Mouse (Mus musculus) hindbrain, embryonic 10.5 days (tissue): ENCODE results near the gene Pmch. TPM values are rescaled to one million over a fixed set of nuclear protein-coding genes. Genes with fewer than 3 reads are reported as not detected.

Experiments used
- DNase-seq: peaks from one replicate; pipeline ENCODE4 v3.0.0-alpha.2; 2017; ENCODE audit warnings: low spot score
- H3K27ac ChIP-seq: fragments of 300-500 bp; sonication (generic); 2 replicates; pipeline ENCODE4 v1.5.1; 2016; ENCODE audit warnings: mild to moderate bottlenecking, moderate library complexity
- H3K27me3 ChIP-seq: fragments of 300-500 bp; sonication (generic); 2 replicates; pipeline ENCODE4 v1.6.1; 2016; ENCODE audit warnings: mild to moderate bottlenecking; ENCODE audit not compliant: poor library complexity, insufficient read depth, severe bottlenecking
- H3K36me3 ChIP-seq: fragments of 300-500 bp; sonication (generic); 2 replicates; pipeline ENCODE4 v1.6.1; 2016; ENCODE audit warnings: mild to moderate bottlenecking, moderate library complexity
- H3K4me1 ChIP-seq: fragments of 300-500 bp; sonication (generic); replicated peaks from 2 replicates; pipeline ENCODE4 v1.6.1; 2016; ENCODE audit warnings: mild to moderate bottlenecking
- H3K4me3 ChIP-seq: fragments of 300-500 bp; sonication (generic); 2 replicates; pipeline ENCODE4 v1.5.1; 2016; ENCODE audit warnings: mild to moderate bottlenecking, moderate library complexity
- H3K9me3 ChIP-seq: fragments of 300-500 bp; sonication (generic); 2 replicates; pipeline ENCODE4 v1.6.1; 2016; ENCODE audit warnings: mild to moderate bottlenecking, moderate library complexity
- WGBS: fragments of 180-500 bp; shearing (Covaris S2); methylation state at CpG from one replicate; pipeline ENCODE4 v1.1.7; 2016; 5-methylcytosine and 5-hydroxymethylcytosine counted together
- polyA plus RNA-seq: library from polyadenylated mRNA; unstranded; fragments of >200 nt; fragmentation: Nextera tagmentation; extraction: Ambion mirVana; gene quantifications from 2 replicates; pipeline ENCODE4 v1.2.1, GENCODE M21; 2016

The Pmch gene
- 0.27 and 1.4 TPM in 2 replicates for polyA plus RNA-seq

GRCm38 (mm10) chr10:88090772-88091171, at the start of gene Pmch:
Pmch (plus strand) TSS chr10:88091072.
- H3K27ac ChIP-seq, result no peak within 1 kb of the TSS
- H3K27me3 ChIP-seq, result no peaks in the 10 kb centered on the region
- DNase-seq, result no peak
- no peaks in the 10 kb centered on the region for H3K4me1 ChIP-seq
- 70% methylated on average over 5 of the region's 5 CpGs for WGBS
- H3K4me3 ChIP-seq, result no peak within 1 kb of the TSS
- peaks cover 20% of the 10 kb centered on the region for H3K36me3 ChIP-seq
- no peaks in the 10 kb centered on the region for H3K9me3 ChIP-seq

- no peak overlapping the region for H3K4me3 ChIP-seq
- DNase-seq, result no peak
- H3K27me3 ChIP-seq, result no peaks in the 10 kb centered on the region
- no peak overlapping the region for H3K27ac ChIP-seq
- no peaks in the 10 kb centered on the region for H3K9me3 ChIP-seq
- no peaks in the 10 kb centered on the region for H3K4me1 ChIP-seq
- no peaks in the 10 kb centered on the region for H3K36me3 ChIP-seq
- WGBS, result 78% methylated on average over 4 of the region's 4 CpGs
Observed at GRCm38 (mm10) chr10:88044297-88044696, 46.6 kb upstream of the Pmch start.

GRCm38 (mm10) chr10:88046098-88046771, 44.6 kb upstream of the Pmch start:
- peak; percentile 64 for DNase-seq
- WGBS, result 66% methylated on average over 11 of the region's 11 CpGs
- H3K27me3 ChIP-seq, result no peaks in the 10 kb centered on the region
- H3K9me3 ChIP-seq, result no peaks in the 10 kb centered on the region
- H3K36me3 ChIP-seq, result no peaks in the 10 kb centered on the region
- H3K27ac ChIP-seq, result no peak overlapping the region
- no peaks in the 10 kb centered on the region for H3K4me1 ChIP-seq
- H3K4me3 ChIP-seq, result no peak overlapping the region

GRCm38 (mm10) chr10:88054233-88054985, 36.5 kb upstream of the Pmch start:
- H3K9me3 ChIP-seq, result no peaks in the 10 kb centered on the region
- no peaks in the 10 kb centered on the region for H3K4me1 ChIP-seq
- no peak overlapping the region for H3K27ac ChIP-seq
- H3K4me3 ChIP-seq, result no peak overlapping the region
- H3K36me3 ChIP-seq, result no peaks in the 10 kb centered on the region
- WGBS, result 87% methylated on average over 14 of the region's 14 CpGs
- DNase-seq, result no peak
- H3K27me3 ChIP-seq, result no peaks in the 10 kb centered on the region

GRCm38 (mm10) chr10:88056950-88057649, 33.8 kb upstream of the Pmch start:
- Histone ChIP-seq H3K9me3 (no peaks in the 10 kb centered on the region), H3K4me3 (no peak overlapping the region), H3K4me1 (no peaks in the 10 kb centered on the region), H3K36me3 (no peaks in the 10 kb centered on the region), H3K27ac (no peak overlapping the region), H3K27me3 (no peaks in the 10 kb centered on the region)
- WGBS, result 90% methylated on average over 14 of the region's 14 CpGs
- DNase-seq, result no peak

- Histone ChIP-seq H3K36me3 (no peaks in the 10 kb centered on the region), H3K4me1 (no peaks in the 10 kb centered on the region), H3K9me3 (no peaks in the 10 kb centered on the region), H3K27ac (no peak overlapping the region), H3K27me3 (no peaks in the 10 kb centered on the region), H3K4me3 (no peak overlapping the region)
- 75% methylated on average over 4 of the region's 4 CpGs for WGBS
- DNase-seq, result no peak
Observed at GRCm38 (mm10) chr10:88063436-88063835, 27.4 kb upstream of the Pmch start.

- Histone ChIP-seq H3K4me3 (no peak overlapping the region), H3K9me3 (no peaks in the 10 kb centered on the region), H3K36me3 (no peaks in the 10 kb centered on the region), H3K27me3 (no peaks in the 10 kb centered on the region), H3K4me1 (no peaks in the 10 kb centered on the region), H3K27ac (no peak overlapping the region)
- DNase-seq, result no peak
- WGBS, result 77% methylated on average over 2 of the region's 2 CpGs
Observed at GRCm38 (mm10) chr10:88064872-88065271, 26.0 kb upstream of the Pmch start.

GRCm38 (mm10) chr10:88067377-88067776, 23.5 kb upstream of the Pmch start:
- H3K27me3 ChIP-seq, result no peaks in the 10 kb centered on the region
- WGBS, result 82% methylated on average over 3 of the region's 3 CpGs
- no peak overlapping the region for H3K4me3 ChIP-seq
- H3K27ac ChIP-seq, result no peak overlapping the region
- no peaks in the 10 kb centered on the region for H3K36me3 ChIP-seq
- DNase-seq, result no peak
- no peaks in the 10 kb centered on the region for H3K9me3 ChIP-seq
- no peaks in the 10 kb centered on the region for H3K4me1 ChIP-seq

GRCm38 (mm10) chr10:88106169-88106568, 15.3 kb downstream of the Pmch start:
- Histone ChIP-seq H3K4me3 (no peak overlapping the region), H3K27ac (no peak overlapping the region), H3K27me3 (no peaks in the 10 kb centered on the region), H3K9me3 (no peaks in the 10 kb centered on the region), H3K4me1 (no peaks in the 10 kb centered on the region), H3K36me3 (peaks cover 9% of the 10 kb centered on the region; the same call in 1 of the 2 replicates)
- no peak for DNase-seq
- WGBS, result 93% methylated on average over 2 of the region's 2 CpGs

GRCm38 (mm10) chr10:88113290-88113689, 22.4 kb downstream of the Pmch start:
- H3K27ac ChIP-seq, result no peak overlapping the region
- no peaks in the 10 kb centered on the region for H3K9me3 ChIP-seq
- 96% methylated on average over 2 of the region's 2 CpGs for WGBS
- peaks cover 16% of the 10 kb centered on the region for H3K36me3 ChIP-seq
- no peak overlapping the region for H3K4me3 ChIP-seq
- no peaks in the 10 kb centered on the region for H3K4me1 ChIP-seq
- no peaks in the 10 kb centered on the region for H3K27me3 ChIP-seq
- DNase-seq, result no peak

- Histone ChIP-seq H3K4me3 (no peak overlapping the region), H3K27me3 (no peaks in the 10 kb centered on the region), H3K36me3 (peaks cover 16% of the 10 kb centered on the region), H3K4me1 (no peaks in the 10 kb centered on the region), H3K9me3 (no peaks in the 10 kb centered on the region), H3K27ac (no peak overlapping the region)
- no peak for DNase-seq
Observed at GRCm38 (mm10) chr10:88119721-88120120, 28.8 kb downstream of the Pmch start.

- WGBS, result 95% methylated on average over 16 of the region's 16 CpGs
- DNase-seq, result no peak
Observed at GRCm38 (mm10) chr10:88135630-88136029, 44.8 kb downstream of the Pmch start.

More at GRCm38 (mm10) chr10:88135630-88136029, 44.8 kb downstream of the Pmch start:
- Histone ChIP-seq H3K27me3 (no peaks in the 10 kb centered on the region), H3K9me3 (no peaks in the 10 kb centered on the region), H3K4me3 (no peak overlapping the region), H3K27ac (no peak overlapping the region), H3K36me3 (peaks cover 20% of the 10 kb centered on the region), H3K4me1 (no peaks in the 10 kb centered on the region)
